Mouse (Mus musculus) kidney, adult 2 months (tissue): Measurements from ENCODE around the gene Vmo1.

Experiments used
- CTCF ChIP-seq: fragments of 200-500 bp; conservative IDR thresholded peaks from 2 replicates; pipeline ENCODE4 v1.5.1; 2011; ENCODE audit warnings: low read depth, mild to moderate bottlenecking, control low read depth, low read length, moderate library complexity, mixed read lengths; ENCODE audit not compliant: insufficient read depth, insufficient read length
- POLR2A ChIP-seq: fragments of 200-500 bp; IDR thresholded peaks from one replicate; pipeline ENCODE4 v1.6.1; 2011; ENCODE audit warnings: low read depth, low read length, control low read depth

DNA sequence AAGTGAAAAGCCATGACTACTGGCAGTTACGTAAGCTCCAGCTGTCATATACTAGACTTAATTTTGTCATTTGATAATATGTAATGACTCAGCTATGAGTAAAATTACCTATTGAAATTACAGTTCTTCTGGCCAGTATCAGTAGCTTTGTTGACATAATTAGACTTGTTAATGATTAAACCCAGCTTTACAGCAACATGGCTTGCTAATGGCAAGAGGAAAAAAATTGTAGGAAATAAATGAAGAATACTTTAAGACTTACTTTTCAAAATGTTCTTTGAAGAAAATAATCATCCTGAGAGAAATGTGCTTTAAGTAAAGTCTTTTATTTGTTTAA lies 14.0 kb downstream of the Vmo1 start:
- no peak for TF ChIP-seq POLR2A
- TF ChIP-seq CTCF: no peak
